Mouse (Mus musculus): ENCODE results near the gene Adamts14.

- TF ChIP-seq GATA1 (IDR thresholded peaks at IDR 0.05; ENCODE audit: low read length) (no peak), TAL1 (IDR thresholded peaks at IDR 0.05; ENCODE audit: low read length) (no peak)
Measured at GRCm38 (mm10) chr10:61187001-61187400, 86.2 kb downstream of the Adamts14 start.
